Mouse (Mus musculus) layer of hippocampus, adult 2 months (tissue): ENCODE data around the gene Gstt4. TPM values are rescaled to one million over a fixed set of nuclear protein-coding genes. Genes with fewer than 3 reads are reported as not detected.

ENCODE experiments used
- DNase-seq, 2 experiments: peaks; one replicate each; pipeline ENCODE4 v3.0.0; 2022; ENCODE audit warnings: low spot score in 2 of 2
- H3K27ac ChIP-seq: fragments of 200-600 bp; 2 replicates; pipeline ENCODE4 v1.8.1; 2022
- H3K4me3 ChIP-seq: fragments of 200-600 bp; 2 replicates; pipeline ENCODE4 v1.8.1; 2022; ENCODE audit warnings: mild to moderate bottlenecking
- CTCF ChIP-seq: fragments of 200-600 bp; conservative IDR thresholded peaks from 2 replicates; pipeline ENCODE4 v1.8.1; 2022; ENCODE audit warnings: antibody characterized with exemption, mild to moderate bottlenecking, moderate library complexity
- total RNA-seq, 2 experiments: library from RNA; stranded (reverse); gene quantifications; 2 replicates each; pipeline ENCODE4 v1.2.3; 2021

Gstt4 gene
- total RNA-seq, 2 experiments from 2014 or later, result not detected

DNA sequence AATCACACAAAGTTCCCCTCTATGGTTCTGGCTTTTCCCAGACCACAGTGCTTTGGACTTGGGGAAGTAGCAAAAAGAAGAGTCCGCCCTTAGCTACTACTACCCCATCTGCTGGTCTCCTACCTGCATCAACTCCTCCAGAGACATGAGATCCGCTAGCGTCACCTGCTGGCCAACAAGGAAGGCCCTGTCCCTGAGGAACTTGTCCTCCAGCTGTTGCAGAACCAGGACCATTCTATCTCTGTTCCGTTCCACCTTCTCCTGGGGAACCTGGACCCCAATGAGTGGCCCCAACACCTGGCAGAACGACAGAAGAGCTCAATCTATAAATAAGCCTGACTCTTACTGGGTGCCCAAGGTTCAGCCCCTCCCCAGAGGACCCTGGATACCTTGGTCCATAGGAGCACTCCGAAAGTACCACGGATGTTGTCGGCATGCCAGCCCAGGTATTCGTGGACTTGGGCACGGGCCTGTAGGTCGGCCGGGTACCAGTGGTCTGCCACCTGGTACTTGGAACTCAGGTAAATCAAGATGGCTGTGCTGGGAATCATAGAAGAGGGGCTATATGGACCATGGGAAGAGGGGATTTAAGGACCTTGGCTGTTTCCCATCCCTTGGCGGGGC is 10.0 kb upstream of the Gstt4 start:
- H3K27ac ChIP-seq, result no peak overlapping the region
- peak; percentile 29 to 49 for DNase-seq
- H3K4me3 ChIP-seq, result no peak overlapping the region
- peak; percentile 80 for TF ChIP-seq CTCF

DNA sequence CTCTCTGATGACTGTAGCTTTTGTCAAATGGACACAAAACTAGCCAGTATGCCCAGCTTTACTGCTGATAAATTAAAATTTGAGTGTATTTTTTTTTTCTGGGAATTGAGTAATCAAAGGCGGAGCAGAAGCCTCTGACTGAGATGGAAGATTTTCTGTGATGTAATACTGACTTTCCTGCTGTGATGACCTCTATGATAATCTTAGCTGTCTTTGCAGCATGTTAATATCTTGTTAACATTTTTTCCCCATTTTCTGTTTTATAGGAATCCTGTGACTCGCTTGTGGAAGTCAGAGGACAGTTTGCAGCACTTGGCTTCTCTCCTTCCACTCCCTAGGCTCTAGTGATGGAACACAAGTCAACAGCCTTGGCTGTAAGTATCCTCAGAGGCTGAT is 7.9 kb upstream of the Gstt4 start:
- no peak for TF ChIP-seq CTCF
- Histone ChIP-seq H3K27ac (no peak overlapping the region), H3K4me3 (no peak overlapping the region)
- DNase-seq, result no peak

DNA sequence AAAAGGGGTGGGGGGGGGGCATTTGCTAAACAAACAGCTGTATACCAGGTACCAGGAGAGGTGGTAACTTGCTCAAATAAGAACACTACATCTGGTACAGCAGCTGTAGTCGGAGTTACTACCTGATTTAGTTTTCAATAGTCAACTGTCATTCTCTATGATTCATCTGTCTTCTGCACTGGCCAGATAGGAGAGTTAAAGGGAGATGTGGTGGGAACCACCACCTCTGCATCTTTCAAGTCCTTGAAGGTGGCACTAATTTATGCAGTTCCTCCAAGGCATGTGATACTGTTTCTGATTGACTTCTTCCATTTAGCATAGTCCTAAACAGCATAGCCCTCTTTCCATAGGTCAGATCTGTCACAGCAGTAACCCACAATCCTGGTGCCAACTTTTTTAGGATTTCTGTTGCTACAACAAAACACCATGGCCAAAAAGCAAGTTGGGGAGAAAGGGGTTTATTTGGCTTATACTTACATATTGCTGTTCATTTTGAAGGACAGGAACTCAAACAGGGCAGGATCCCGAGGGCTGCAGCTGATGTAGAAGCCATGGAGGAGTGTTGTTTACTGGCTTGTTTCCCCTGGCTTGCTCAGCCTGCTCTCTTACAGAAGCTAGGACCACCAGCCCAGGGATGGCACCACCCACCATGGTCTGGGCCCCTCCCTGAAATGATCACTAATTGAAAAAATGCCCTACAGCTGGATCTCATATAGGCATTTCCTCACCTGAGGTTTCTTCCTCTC is 7.4 kb upstream of the Gstt4 start:
- H3K27ac ChIP-seq, result no peak overlapping the region
- TF ChIP-seq CTCF, result no peak
- H3K4me3 ChIP-seq, result no peak overlapping the region
- DNase-seq, result no peak

DNA sequence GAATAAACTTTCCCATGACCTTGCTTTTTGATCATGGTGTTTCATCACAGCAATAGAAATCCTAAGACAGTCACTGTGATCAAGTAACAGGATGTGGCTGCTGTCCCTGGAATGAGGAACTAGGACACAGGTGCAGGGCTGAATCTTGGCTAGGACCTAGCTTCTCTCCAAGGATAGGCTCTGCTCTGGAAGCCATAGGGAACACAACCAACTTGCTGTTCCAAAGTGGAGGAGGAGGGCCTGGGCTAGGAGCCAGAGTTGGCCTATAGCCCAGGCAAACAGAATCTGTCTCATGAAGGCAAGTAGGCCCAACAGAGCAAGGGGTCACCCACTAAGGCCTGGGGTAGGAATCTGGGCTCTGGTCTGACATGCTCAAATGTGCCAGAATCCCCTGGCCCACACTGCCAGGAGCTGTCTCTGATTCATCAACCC is 6.2 kb upstream of the Gstt4 start:
- no peak overlapping the region for H3K4me3 ChIP-seq
- peak overlapping the region; percentile 39; the same call in 1 of the 2 replicates for H3K27ac ChIP-seq
- DNase-seq, result peak; percentile 44 to 50
- no peak for TF ChIP-seq CTCF

DNA sequence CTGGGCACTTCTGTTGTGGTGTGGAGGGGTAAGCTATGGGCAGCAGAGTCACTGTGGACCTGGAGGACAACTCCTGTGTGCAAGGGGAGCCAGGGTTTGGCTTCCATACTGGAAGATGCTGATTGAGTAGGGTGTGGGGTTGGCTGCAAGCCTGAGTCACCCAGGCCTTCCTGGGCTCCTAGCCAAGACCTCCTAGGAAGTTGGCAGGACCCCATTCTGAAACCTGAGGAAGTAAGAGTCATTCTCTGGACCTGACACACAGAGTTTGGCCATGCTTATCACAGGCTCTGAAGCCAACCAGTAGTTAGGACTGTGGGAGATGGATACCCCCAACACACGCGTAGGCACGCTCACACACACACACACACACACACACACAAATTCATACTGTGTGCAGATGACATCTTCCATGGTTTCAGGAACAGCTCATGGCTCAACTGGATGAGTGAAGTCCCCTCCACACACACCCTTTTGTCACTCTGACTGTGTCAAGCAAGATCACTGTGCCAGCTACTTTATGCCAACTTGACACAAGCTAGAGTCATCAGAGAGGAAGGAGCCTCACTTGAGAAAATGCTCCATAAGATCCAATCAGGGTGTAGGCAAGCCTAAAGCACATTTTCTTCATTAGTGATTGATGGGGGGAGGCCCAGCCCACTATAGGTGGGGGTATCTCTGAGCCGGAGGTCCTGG is 5.5 kb upstream of the Gstt4 start:
- H3K4me3 ChIP-seq, result no peak overlapping the region
- peak overlapping the region; percentile 39; the same call in 1 of the 2 replicates for H3K27ac ChIP-seq
- no peak for TF ChIP-seq CTCF
- no peak for DNase-seq

DNA sequence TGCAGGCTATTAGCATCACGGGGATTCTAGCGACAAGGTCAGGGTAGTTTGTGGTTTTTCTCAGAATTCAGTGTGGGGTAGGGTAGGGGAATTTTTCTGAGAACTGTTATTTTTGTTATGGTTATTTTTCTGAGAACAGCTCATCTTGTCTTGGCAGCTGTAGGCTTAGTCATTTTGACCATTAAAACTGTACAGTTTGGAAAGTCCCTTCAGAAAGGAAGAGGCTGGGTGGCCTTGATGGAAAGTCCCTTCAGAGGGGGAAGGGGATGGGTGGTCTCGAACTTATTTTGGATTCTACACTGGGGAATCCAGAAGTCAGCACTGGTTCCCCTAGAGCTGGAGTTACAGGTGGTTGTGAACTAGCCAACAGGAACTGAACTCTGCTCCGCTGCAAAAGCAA is 2.2 kb upstream of the Gstt4 start:
- no peak for TF ChIP-seq CTCF
- no peak overlapping the region for H3K4me3 ChIP-seq
- H3K27ac ChIP-seq, result no peak overlapping the region
- no peak for DNase-seq

DNA sequence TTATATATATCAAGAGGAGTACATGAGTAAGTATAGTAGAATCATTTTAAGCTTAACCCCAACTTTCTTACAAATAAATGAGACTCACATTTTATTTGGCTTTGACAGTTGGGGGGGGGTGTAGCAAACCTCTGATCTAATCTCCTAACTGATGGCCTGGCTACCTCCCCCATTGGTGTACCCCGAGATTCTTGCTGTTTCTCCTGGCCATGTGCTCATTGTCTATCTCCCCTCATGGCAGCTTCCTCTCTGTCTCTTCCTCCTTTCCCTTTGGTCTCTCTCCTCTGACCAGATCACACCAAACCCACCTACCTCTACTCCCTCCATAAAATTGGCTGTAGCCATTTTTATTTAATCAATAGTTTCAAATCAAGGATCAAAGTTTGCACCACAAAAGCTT is 1.4 kb upstream of the Gstt4 start:
- DNase-seq, result no peak
- Histone ChIP-seq H3K4me3 (no peak overlapping the region), H3K27ac (no peak overlapping the region)
- TF ChIP-seq CTCF, result no peak

DNA sequence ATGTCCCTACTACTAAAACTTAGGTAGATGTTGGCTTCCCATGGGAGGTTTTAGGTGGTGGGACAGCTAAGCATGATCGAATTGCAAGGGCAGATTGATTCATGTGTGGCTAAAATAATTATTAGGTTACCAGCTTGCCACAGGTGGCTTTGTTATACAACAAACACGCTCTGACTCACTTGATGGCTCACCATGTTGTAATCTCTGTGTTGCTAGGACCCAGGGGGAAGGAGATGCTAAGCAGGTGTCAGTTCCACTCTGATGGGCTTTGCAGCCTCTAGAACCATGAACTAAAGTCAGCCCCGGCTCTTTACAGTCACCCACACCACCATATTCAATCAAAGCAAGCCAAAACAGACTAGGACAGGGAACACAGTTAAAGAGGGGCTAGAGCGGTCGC is 2.5 kb downstream of the Gstt4 start:
- H3K4me3 ChIP-seq, result no peak overlapping the region
- no peak for DNase-seq

DNA sequence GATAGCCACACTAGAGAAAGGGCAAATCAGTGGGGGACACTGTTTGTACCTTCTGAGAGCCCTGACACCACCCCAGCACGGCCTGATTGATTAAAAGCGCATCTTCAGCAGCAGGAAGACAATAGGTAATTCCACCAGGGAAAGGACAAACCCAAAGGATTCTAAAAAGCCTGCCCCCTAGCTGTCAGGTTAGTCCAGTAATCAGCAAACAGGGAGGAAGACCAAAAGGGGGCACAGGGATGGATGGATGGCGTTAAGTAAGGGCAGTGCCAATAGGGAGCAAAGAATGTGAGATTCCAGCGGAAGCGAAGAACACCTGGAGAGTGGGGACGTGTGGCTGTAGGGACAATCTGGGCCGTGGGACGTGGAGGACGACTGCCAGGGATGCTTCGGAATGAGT is 3.7 kb downstream of the Gstt4 start:
- no peak overlapping the region for H3K4me3 ChIP-seq
- no peak for DNase-seq
- peak; percentile 55 for TF ChIP-seq CTCF

More for the DNA sequence above, 2.5 kb downstream of the Gstt4 start:
- no peak for TF ChIP-seq CTCF
- no peak overlapping the region for H3K27ac ChIP-seq

DNA sequence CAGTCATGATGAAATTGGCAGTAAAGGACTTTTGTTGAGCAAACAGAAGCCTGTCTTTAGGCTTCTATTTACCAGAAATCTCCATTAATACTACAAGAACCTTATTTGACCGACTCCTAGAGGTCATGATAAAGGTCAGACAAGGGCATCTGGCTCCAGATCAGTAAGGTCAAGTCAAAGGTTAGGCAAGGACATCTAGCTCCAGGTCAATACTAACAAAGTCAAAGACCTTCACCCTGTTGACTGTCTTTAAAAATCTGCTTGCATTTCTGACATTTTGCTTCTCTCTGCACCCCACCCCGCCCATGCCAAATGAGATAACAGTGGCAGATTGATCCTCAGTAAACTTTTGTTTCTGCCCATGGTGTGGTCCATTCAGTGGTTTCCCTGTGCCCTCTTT is 18.1 kb downstream of the Gstt4 start:
- TF ChIP-seq CTCF, result no peak
- Histone ChIP-seq H3K27ac (no peak overlapping the region), H3K4me3 (no peak overlapping the region)
- no peak for DNase-seq

More for the DNA sequence above, 3.7 kb downstream of the Gstt4 start:
- no peak overlapping the region for H3K27ac ChIP-seq

DNA sequence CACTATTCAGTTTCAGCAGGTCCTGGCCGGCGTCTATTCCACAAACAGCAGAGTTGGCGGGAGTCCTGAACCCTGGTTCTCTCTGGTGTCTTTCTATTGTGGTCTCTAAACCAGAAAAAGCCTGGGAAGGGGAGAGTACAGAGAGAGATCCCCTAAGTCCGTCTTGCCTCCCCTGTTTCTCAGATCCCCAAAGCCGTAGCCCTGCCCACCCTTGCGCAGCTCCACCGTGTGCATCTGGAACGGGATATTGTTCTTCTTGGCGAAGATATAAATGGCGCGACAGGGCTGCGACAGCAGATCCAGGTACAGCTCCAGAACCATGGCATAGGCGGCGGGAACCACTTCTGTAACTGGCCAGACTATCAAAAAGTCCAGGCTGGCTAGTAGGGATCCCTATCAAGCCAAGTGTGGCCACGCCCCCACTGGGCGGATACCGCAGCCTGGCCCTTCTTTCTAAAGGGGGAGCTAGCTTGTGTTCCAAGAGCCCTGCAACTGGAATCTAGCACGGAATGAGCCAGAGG is 24.1 kb downstream of the Gstt4 start, which contains the start of gene Gstt1:
Gene Gstt1 (minus strand): TSS at position 409 of the 521 bp plus-strand sequence.
- TF ChIP-seq CTCF, result no peak; the same call in 1 of the 2 replicates
- peak within 1 kb of the TSS; percentile 83 for H3K27ac ChIP-seq
- DNase-seq, result peak in 1 of 2 experiments; percentile 15

DNA sequence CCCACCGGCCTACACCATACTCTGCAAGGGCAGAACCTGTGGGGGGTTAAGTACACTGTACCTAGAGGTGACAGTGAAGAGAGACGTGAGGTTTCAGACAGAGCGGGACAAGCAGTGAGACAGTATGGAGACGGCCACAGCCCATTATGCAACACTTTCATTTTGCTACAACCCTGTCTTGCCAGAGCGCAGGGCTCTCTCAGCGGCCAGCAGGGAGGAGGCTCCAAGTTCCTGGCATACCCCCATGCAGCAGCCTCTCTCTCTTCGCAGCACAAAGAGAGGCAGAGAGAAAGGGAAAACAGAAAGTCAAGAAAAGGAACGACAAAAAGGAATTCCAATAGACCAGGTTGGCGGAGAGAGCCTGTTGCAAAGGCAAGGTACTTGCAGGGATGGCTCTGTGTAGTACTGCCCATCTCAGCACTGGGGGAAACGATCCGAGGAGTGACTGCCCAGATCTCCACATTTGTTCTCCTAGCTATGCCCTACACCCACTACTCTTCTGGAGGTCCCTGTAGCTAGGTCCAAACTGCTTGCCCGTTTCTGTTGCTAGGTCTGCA is 24.6 kb downstream of the Gstt4 start:
- TF ChIP-seq CTCF, result no peak
- Histone ChIP-seq H3K27ac (peak overlapping the region; percentile 83), H3K4me3 (peak overlapping the region; percentile 65)
- peak in 1 of 2 experiments; percentile 24 for DNase-seq

More for the DNA sequence above, 24.1 kb downstream of the Gstt4 start, which contains the start of gene Gstt1:
- H3K4me3 ChIP-seq, result peak within 1 kb of the TSS; percentile 65
